Mouse (Mus musculus) lung, postnatal 14 days (tissue): Measurements from ENCODE around the gene Psma1.

Experiments used
- DNase-seq: peaks from one replicate; pipeline ENCODE4 v3.0.0; 2021

Psma1 gene

GRCm38 (mm10) chr7:114276005-114276752, at the start of gene Psma1:
Gene Psma1, minus strand, starts transcription at chr7:114276118.
- peak; percentile 96 for DNase-seq

DNA sequence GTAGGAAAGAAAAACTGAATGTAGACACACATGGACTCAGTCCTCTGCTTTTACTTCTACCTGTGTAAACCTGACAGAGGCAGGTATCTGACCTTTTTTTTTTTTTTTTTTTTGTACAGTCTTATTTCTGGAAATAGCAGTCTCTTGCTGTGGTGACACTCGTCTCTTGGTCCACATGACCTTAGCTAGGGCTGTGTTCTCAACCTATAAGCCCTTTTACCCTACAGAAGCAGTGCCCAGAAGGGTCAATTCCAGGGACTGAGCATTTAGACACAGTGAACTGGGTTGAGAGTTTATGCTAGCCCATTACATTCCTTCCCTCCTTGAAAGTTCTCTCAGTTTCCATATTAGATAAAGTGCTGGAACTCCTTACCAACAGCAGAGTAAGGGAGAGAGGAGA, 47.6 kb upstream of the Psma1 start:
- DNase-seq, result no peak

DNA sequence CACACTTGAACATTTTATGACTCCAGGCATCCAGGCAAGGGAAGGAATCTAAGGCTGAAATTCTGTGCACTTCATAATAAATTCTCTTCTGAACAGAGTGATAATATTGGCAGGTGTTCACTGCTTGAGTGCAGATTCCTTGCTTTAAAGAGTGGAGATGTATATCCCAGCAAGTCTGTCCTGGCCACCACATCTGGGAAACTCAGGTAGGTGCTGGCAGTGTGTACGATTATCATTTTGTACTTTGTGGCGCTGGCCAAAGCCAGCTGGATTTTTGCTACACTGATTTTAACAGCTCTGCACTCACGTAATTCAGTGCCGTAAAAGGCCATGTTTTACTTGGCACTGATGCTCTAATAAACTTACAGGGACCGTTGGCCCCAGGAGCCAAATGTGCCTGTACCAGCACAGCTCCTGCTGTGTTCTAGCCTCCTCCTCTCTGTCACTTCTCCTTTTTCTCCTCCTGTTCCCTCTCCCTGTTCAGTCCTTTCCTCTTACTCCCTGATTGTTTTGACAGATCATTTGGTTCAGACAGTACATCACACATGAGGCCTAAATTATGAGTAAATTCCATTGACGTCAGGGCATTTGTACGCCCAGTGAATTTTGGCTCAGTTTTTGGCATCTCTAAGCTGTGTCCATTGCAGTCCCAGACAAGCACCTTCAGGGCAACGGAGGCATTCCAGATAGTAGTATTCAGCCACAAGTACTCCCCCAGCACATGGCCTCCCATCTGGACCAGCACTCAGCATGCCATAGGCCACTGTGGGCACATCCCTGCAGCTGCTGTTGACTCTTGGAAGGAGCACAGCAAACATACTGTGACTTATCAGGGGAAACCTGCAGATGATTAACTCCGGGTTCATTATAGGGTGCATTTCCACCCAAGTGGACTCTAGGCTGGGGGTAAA, 46.9 kb upstream of the Psma1 start:
- no peak for DNase-seq

- DNase-seq, result no peak
Observed at GRCm38 (mm10) chr7:114321694-114322372, 45.9 kb upstream of the Psma1 start.

- DNase-seq, result no peak
Observed at GRCm38 (mm10) chr7:114317896-114318295, 42.0 kb upstream of the Psma1 start.

DNA sequence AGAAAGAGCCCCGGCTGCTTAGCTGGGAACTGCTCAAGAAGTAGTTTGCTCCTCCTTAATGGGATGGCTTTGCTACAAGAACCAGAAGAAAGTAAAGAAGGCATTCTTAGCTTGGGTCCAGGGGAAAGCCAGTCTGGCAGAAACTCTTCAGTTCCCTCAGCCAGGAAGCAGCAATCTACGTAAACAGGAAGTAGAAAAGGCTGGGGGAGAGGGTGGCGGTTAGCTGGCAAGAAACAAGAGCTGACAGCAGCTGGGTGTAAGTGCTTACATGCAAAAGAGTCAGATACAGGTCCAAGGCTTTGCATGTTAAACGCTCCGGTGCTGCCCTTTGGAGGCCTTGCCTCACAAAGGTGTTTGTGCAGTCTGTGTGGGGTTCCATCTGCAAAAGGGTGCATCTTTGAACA, 41.5 kb upstream of the Psma1 start:
- peak; percentile 63 for DNase-seq

GRCm38 (mm10) chr7:114316361-114316871, 40.5 kb upstream of the Psma1 start:
- no peak for DNase-seq

DNA sequence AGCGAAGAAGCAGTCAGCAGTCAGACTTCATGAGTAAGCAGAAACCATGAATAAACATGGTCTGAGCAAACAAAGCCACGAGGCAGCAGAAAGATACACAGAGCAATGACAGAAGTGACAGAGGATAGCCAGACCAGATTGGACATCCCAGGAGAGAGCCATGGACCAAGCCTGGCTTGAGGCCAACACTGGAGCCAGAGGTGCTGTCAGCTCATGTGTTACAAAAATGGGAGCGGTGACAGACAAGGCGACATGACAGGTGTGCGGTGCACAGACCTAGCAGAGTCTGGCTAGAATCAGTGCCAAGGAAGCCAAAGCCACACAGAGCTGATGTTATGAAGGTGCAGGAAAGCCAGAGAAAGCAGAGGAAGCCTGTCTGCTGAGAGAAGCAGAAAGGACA, 35.3 kb upstream of the Psma1 start:
- no peak for DNase-seq

DNA sequence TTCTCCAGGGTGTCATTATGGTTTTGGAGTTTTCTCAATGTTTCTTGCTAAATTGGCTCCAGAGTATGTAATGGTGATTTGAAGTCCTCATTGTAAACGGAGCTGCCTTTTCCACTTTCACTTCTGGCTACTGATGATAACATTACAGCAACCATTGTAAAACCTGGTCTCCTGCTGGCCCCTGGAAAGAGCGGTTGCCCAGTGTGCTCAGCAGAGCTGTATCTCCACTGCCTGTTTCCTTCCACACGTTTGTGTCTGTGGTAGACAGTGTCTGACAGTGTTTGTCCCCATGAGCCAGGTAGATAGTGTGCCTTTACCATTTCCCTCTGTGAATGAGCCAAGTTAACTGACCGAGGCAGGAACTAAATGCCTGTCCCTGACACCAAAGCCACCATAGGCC, 33.1 kb upstream of the Psma1 start:
- no peak for DNase-seq

GRCm38 (mm10) chr7:114301293-114301782, 25.4 kb upstream of the Psma1 start:
- no peak for DNase-seq

GRCm38 (mm10) chr7:114300782-114301181, 24.9 kb upstream of the Psma1 start:
- no peak for DNase-seq

DNA sequence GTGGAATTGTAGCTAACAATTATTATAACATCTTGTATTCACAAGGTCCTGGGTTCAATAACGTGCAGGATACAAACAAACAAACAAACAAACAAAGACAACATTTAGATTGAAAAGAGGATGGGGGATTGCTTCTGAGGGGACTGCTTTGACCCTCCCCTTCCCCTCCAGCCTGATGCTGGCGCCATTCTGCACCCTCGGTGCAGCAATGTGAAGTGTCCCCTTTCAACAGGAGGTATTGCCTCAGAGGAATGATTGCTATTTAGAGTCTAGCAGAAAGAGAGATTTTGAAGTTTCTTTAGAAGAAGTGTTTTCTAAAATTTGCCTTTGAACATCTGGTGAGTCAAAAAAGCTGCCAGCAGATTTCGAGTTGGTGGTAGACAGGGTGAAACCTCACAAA, 23.3 kb upstream of the Psma1 start:
- DNase-seq, result no peak

DNA sequence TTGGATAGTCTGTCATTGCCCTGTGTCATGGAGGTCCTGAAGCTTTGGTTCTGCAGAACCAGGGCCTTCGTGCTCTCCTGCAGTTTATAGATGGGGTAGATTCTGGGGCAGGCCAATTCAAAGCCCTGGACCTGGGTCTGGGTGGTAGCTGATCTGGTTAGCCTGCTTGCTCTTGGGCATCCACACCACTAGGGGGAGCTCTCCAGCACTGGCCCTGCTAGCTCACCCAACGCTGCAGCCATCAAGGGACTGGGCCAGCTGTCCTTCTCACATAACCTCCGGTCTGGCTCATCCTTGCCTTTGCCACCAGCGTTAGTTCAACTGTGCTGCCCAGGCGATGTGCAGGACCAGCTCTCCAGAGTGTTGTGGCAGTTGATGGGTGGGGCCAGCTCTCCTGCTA, 18.8 kb upstream of the Psma1 start:
- DNase-seq, result no peak

DNA sequence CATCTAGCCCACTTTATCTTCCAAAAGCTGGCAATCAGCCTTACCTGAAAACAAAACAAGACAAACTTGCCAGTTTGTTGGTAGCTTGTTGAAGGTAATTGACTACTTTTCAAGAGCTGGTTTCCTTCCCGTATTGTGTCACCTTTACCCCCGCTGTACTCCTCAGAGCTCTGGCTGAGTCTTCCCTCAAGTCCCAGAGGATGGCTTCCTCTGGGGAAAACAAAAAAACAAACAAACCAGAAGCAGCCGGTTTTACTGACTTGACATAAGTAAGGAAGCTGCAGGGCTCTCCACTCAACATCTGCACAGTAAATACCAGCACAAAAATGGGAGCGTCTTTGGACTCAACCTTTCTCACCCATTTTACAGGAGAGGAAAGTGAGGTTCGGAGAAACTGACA, 18.0 kb upstream of the Psma1 start:
- DNase-seq, result no peak

- peak; percentile 88 for DNase-seq
Observed at GRCm38 (mm10) chr7:114292501-114292971, 16.6 kb upstream of the Psma1 start.

DNA sequence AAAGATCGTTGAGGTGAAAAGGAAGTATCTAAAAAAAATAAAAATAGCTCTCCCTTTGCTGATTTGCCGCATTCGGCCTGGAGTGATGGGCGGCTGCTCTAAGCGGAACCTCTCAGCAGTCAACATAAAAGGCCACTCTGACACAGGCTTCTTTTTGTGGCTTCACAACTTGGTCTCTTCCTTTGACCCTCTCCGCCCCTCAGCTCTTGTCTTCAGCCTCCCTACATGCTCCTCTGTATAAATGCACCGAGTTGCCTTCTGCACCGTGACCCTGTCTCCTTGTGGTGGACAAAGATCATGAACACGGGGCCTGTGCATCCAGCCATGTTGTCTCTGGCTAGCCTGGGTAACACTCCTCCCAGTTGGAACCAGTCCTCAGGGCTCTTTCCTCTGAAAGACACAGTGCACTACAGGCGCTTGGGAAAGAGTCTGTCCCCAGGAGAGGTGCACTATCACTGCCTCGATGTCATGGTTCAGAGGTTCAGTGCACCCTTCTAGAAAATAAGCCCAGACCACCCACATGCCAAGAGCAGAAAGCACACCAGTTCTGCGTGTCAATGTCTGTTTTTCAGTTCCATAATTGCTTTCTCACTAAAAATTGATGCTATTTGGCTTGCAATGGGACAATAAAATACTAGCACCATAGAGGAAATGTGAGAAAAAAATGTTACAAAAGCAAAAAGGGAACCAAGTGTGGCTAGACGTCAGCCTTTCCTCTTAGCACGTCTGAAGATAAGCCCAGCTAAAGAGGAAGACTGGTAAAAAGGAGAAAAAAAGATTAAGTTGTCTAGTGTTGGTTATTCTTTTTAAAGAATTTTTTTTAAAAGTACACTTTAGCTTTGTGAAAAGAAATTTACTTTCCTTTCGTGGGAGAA, 15.8 kb upstream of the Psma1 start:
- DNase-seq, result no peak

DNA sequence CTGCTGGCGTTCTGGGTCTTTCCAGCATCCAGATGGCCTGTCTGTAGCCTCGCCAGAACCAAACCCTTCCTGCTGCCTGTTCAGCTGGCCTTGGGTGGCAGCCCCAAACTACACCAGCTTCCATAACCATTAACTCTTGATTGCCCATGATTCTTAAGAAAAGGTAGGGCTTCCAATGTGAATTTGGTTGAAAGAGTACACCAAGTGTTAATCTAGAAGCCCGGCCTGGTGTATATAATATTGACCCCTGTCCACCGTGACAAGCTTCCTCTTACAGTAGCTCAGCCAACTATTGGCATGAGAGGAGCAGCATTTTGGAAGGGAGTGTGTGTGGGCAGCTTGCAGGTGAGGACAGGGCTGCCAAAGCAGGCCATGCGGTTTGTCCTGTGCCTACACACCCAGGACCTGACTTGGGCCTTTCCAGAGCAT, 14.2 kb upstream of the Psma1 start:
- DNase-seq, result no peak

GRCm38 (mm10) chr7:114284296-114284910, 8.5 kb upstream of the Psma1 start:
- DNase-seq, result no peak

- no peak for DNase-seq
Observed at GRCm38 (mm10) chr7:114283006-114283405, 7.1 kb upstream of the Psma1 start.

GRCm38 (mm10) chr7:114281671-114282070, 5.8 kb upstream of the Psma1 start:
- peak; percentile 58 for DNase-seq

- no peak for DNase-seq
Observed at GRCm38 (mm10) chr7:114275372-114276004, 430 bp downstream of the Psma1 start.
